Mouse (Mus musculus): ENCODE results near the gene Micu1. TPM values are rescaled to one million over a fixed set of nuclear protein-coding genes. Genes with fewer than 3 reads are reported as not detected.

Gene Micu1
- polyA plus RNA-seq, 1 experiment from 2014 or later = 65.0 TPM

GRCm38 (mm10) chr10:59901986-59902605 lies 199.8 kb downstream of the Micu1 start:
- Histone ChIP-seq H3K4me1 (replicated peaks; ENCODE audit: control insufficient read depth, insufficient read depth, low read length) (peaks cover 33% of the 10 kb centered on the region), H3K9me3 (ENCODE audit: control insufficient read depth, low read length) (no peaks in the 10 kb centered on the region), H3K27me3 (ENCODE audit: control insufficient read depth, insufficient read depth, low read length) (no peaks in the 10 kb centered on the region), H3K4me2 (ENCODE audit: low read depth, low read length, severe bottlenecking) (no peak overlapping the region), H3K9ac (ENCODE audit: low read length) (no peak overlapping the region), H3K27ac (ENCODE audit: low read depth, low read length) (no peak overlapping the region), H3K4me3 (ENCODE audit: low read depth, low read length) (no peak overlapping the region), H3K36me3 (ENCODE audit: control insufficient read depth, insufficient read depth, low read length) (no peaks in the 10 kb centered on the region)
- WGBS = 81% methylated on average over 8 of the region's 8 CpGs
- ATAC-seq (replicated peaks; ENCODE audit: low FRiP score) (no peak), DNase-seq (ENCODE audit: low spot score) (no peak)

GRCm38 (mm10) chr10:59902606-59902990 lies 200.3 kb downstream of the Micu1 start:
- DNase-seq (ENCODE audit: low spot score) = no peak
- H3K4me2 ChIP-seq (ENCODE audit: low read depth, low read length, severe bottlenecking) = no peak overlapping the region
- H3K4me3 ChIP-seq (ENCODE audit: low read depth, low read length) = no peak overlapping the region
- no peaks in the 10 kb centered on the region for H3K9me3 ChIP-seq (ENCODE audit: control insufficient read depth, low read length)
- no peak overlapping the region for H3K27ac ChIP-seq (ENCODE audit: low read depth, low read length)
- H3K36me3 ChIP-seq (ENCODE audit: control insufficient read depth, insufficient read depth, low read length) = no peaks in the 10 kb centered on the region
- H3K9ac ChIP-seq (ENCODE audit: low read length) = no peak overlapping the region
- no peak for ATAC-seq (replicated peaks; ENCODE audit: low FRiP score)
- 69% methylated on average over 8 of the region's 8 CpGs for WGBS
- peaks cover 30% of the 10 kb centered on the region for H3K4me1 ChIP-seq (replicated peaks; ENCODE audit: control insufficient read depth, insufficient read depth, low read length)
- no peaks in the 10 kb centered on the region for H3K27me3 ChIP-seq (ENCODE audit: control insufficient read depth, insufficient read depth, low read length)

GRCm38 (mm10) chr10:59903170-59903569 lies 200.9 kb downstream of the Micu1 start:
- no peak overlapping the region for H3K4me3 ChIP-seq (ENCODE audit: low read depth, low read length)
- no peak for DNase-seq (ENCODE audit: low spot score)
- ATAC-seq (replicated peaks; ENCODE audit: low FRiP score) = no peak
- H3K4me2 ChIP-seq (ENCODE audit: low read depth, low read length, severe bottlenecking) = no peak overlapping the region
- no peak overlapping the region for H3K9ac ChIP-seq (ENCODE audit: low read length)
- H3K9me3 ChIP-seq (ENCODE audit: control insufficient read depth, low read length) = no peaks in the 10 kb centered on the region
- H3K4me1 ChIP-seq (replicated peaks; ENCODE audit: control insufficient read depth, insufficient read depth, low read length) = peaks cover 31% of the 10 kb centered on the region
- no peaks in the 10 kb centered on the region for H3K36me3 ChIP-seq (ENCODE audit: control insufficient read depth, insufficient read depth, low read length)
- 63% methylated on average over 7 of the region's 7 CpGs for WGBS
- H3K27ac ChIP-seq (ENCODE audit: low read depth, low read length) = no peak overlapping the region
- H3K27me3 ChIP-seq (ENCODE audit: control insufficient read depth, insufficient read depth, low read length) = no peaks in the 10 kb centered on the region

- no peak for ATAC-seq (replicated peaks; ENCODE audit: low FRiP score)
- WGBS = 57% methylated on average over 3 of the region's 3 CpGs
Observed at GRCm38 (mm10) chr10:59907080-59907609, 204.9 kb downstream of the Micu1 start.

GRCm38 (mm10) chr10:59907695-59908299 lies 205.5 kb downstream of the Micu1 start:
- Histone ChIP-seq H3K9me3 (ENCODE audit: control insufficient read depth, low read length) (no peaks in the 10 kb centered on the region), H3K4me2 (ENCODE audit: low read depth, low read length, severe bottlenecking) (no peak overlapping the region), H3K36me3 (ENCODE audit: control insufficient read depth, insufficient read depth, low read length) (no peaks in the 10 kb centered on the region), H3K9ac (ENCODE audit: low read length) (peak overlapping the region; percentile 27; the same call in 1 of the 2 replicates), H3K4me3 (ENCODE audit: low read depth, low read length) (no peak overlapping the region), H3K4me1 (replicated peaks; ENCODE audit: control insufficient read depth, insufficient read depth, low read length) (peaks cover 21% of the 10 kb centered on the region), H3K27ac (ENCODE audit: low read depth, low read length) (no peak overlapping the region), H3K27me3 (ENCODE audit: control insufficient read depth, insufficient read depth, low read length) (no peaks in the 10 kb centered on the region)
- 54% methylated on average over 7 of the region's 7 CpGs for WGBS
- ATAC-seq (replicated peaks; ENCODE audit: low FRiP score) (no peak), DNase-seq (ENCODE audit: low spot score) (peak; percentile 51)

More at GRCm38 (mm10) chr10:59907080-59907609, 204.9 kb downstream of the Micu1 start:
- Histone ChIP-seq H3K9me3 (ENCODE audit: control insufficient read depth, low read length) (no peaks in the 10 kb centered on the region), H3K4me3 (ENCODE audit: low read depth, low read length) (no peak overlapping the region), H3K9ac (ENCODE audit: low read length) (no peak overlapping the region), H3K27ac (ENCODE audit: low read depth, low read length) (no peak overlapping the region), H3K27me3 (ENCODE audit: control insufficient read depth, insufficient read depth, low read length) (no peaks in the 10 kb centered on the region), H3K36me3 (ENCODE audit: control insufficient read depth, insufficient read depth, low read length) (no peaks in the 10 kb centered on the region), H3K4me1 (replicated peaks; ENCODE audit: control insufficient read depth, insufficient read depth, low read length) (peaks cover 21% of the 10 kb centered on the region), H3K4me2 (ENCODE audit: low read depth, low read length, severe bottlenecking) (no peak overlapping the region)
- DNase-seq (ENCODE audit: low spot score) = no peak

- peaks cover 21% of the 10 kb centered on the region for H3K4me1 ChIP-seq (replicated peaks; ENCODE audit: control insufficient read depth, insufficient read depth, low read length)
- no peaks in the 10 kb centered on the region for H3K36me3 ChIP-seq (ENCODE audit: control insufficient read depth, insufficient read depth, low read length)
- ATAC-seq (replicated peaks; ENCODE audit: low FRiP score) (no peak), DNase-seq (ENCODE audit: low spot score) (no peak)
- WGBS = 53% methylated on average over 7 of the region's 7 CpGs
- no peaks in the 10 kb centered on the region for H3K27me3 ChIP-seq (ENCODE audit: control insufficient read depth, insufficient read depth, low read length)
- no peak overlapping the region for H3K9ac ChIP-seq (ENCODE audit: low read length)
- H3K9me3 ChIP-seq (ENCODE audit: control insufficient read depth, low read length) = no peaks in the 10 kb centered on the region
- H3K4me2 ChIP-seq (ENCODE audit: low read depth, low read length, severe bottlenecking) = peak overlapping the region; percentile 26; the same call in 1 of the 2 replicates
- H3K27ac ChIP-seq (ENCODE audit: low read depth, low read length) = no peak overlapping the region
- H3K4me3 ChIP-seq (ENCODE audit: low read depth, low read length) = no peak overlapping the region
Observed at GRCm38 (mm10) chr10:59908776-59909315, 206.6 kb downstream of the Micu1 start.

- H3K4me2 ChIP-seq (ENCODE audit: low read depth, low read length, severe bottlenecking) = peak overlapping the region; percentile 26; the same call in 1 of the 2 replicates
- H3K27ac ChIP-seq (ENCODE audit: low read depth, low read length) = 0 out of 2 replicates have a peak overlapping the region, but pooled peaks have one; percentile 6
- H3K9me3 ChIP-seq (ENCODE audit: control insufficient read depth, low read length) = no peaks in the 10 kb centered on the region
- peaks cover 21% of the 10 kb centered on the region for H3K4me1 ChIP-seq (replicated peaks; ENCODE audit: control insufficient read depth, insufficient read depth, low read length)
- no peak overlapping the region for H3K4me3 ChIP-seq (ENCODE audit: low read depth, low read length)
- H3K9ac ChIP-seq (ENCODE audit: low read length) = peak overlapping the region; percentile 27; the same call in 1 of the 2 replicates
- DNase-seq (ENCODE audit: low spot score) (no peak), ATAC-seq (replicated peaks; ENCODE audit: low FRiP score) (no peak)
- H3K27me3 ChIP-seq (ENCODE audit: control insufficient read depth, insufficient read depth, low read length) = no peaks in the 10 kb centered on the region
- WGBS = 12% methylated on average over 14 of the region's 14 CpGs
- no peaks in the 10 kb centered on the region for H3K36me3 ChIP-seq (ENCODE audit: control insufficient read depth, insufficient read depth, low read length)
Observed at GRCm38 (mm10) chr10:59909357-59909847, 207.1 kb downstream of the Micu1 start.

- no peak overlapping the region for H3K4me3 ChIP-seq (ENCODE audit: low read depth, low read length)
Observed at GRCm38 (mm10) chr10:59911091-59911490, 208.8 kb downstream of the Micu1 start.

More at GRCm38 (mm10) chr10:59911091-59911490, 208.8 kb downstream of the Micu1 start:
- Histone ChIP-seq H3K36me3 (ENCODE audit: control insufficient read depth, insufficient read depth, low read length) (no peaks in the 10 kb centered on the region), H3K4me1 (replicated peaks; ENCODE audit: control insufficient read depth, insufficient read depth, low read length) (peaks cover 22% of the 10 kb centered on the region), H3K27ac (ENCODE audit: low read depth, low read length) (no peak overlapping the region), H3K4me2 (ENCODE audit: low read depth, low read length, severe bottlenecking) (peak overlapping the region; percentile 19), H3K9ac (ENCODE audit: low read length) (no peak overlapping the region), H3K27me3 (ENCODE audit: control insufficient read depth, insufficient read depth, low read length) (no peaks in the 10 kb centered on the region), H3K9me3 (ENCODE audit: control insufficient read depth, low read length) (no peaks in the 10 kb centered on the region)
- DNase-seq (ENCODE audit: low spot score) (no peak), ATAC-seq (replicated peaks; ENCODE audit: low FRiP score) (no peak)
- WGBS = 31% methylated on average over 6 of the region's 6 CpGs

Data from forebrain, embryonic 11.5 days (tissue).